Mouse (Mus musculus) forebrain, postnatal 0 days (tissue): ENCODE measurements around the gene Gm20708. TPM values are rescaled to one million over a fixed set of nuclear protein-coding genes. Genes with fewer than 3 reads are reported as not detected.

Experiments used
- ATAC-seq: fragments of 200-750 bp; cut with Nextera tagmentation; 2 replicates; pipeline ENCODE4 v1.8.0; 2017; ENCODE audit warnings: mild to moderate bottlenecking, moderate library complexity
- DNase-seq: peaks from one replicate; pipeline ENCODE4 v3.0.0-alpha.2; 2015
- H3K27ac ChIP-seq: fragments of 300-500 bp; sonication (generic); 2 replicates; pipeline ENCODE4 v1.5.1; 2014; ENCODE audit warnings: low read depth, mild to moderate bottlenecking, antibody characterized with exemption, low read length, moderate library complexity, mixed read lengths
- H3K27me3 ChIP-seq: fragments of 300-500 bp; sonication (generic); 2 replicates; pipeline ENCODE4 v1.6.1; 2014; ENCODE audit warnings: mild to moderate bottlenecking, low read length, mixed read lengths; ENCODE audit not compliant: insufficient read depth
- H3K36me3 ChIP-seq: fragments of 300-500 bp; sonication (generic); 2 replicates; pipeline ENCODE4 v1.6.1; 2014; ENCODE audit warnings: mild to moderate bottlenecking, moderate library complexity; ENCODE audit not compliant: insufficient read depth
- H3K4me1 ChIP-seq: fragments of 300-500 bp; sonication (generic); 2 replicates; pipeline ENCODE4 v1.6.1; 2014; ENCODE audit warnings: antibody characterized with exemption; ENCODE audit not compliant: insufficient read depth
- H3K4me2 ChIP-seq: fragments of 300-500 bp; sonication (generic); 2 replicates; pipeline ENCODE4 v1.6.1; 2014; ENCODE audit warnings: low read depth, mild to moderate bottlenecking, moderate library complexity
- H3K4me3 ChIP-seq: fragments of 300-500 bp; sonication (generic); 2 replicates; pipeline ENCODE4 v1.5.1; 2014; ENCODE audit warnings: low read depth, low read length, mixed read lengths
- H3K9ac ChIP-seq: fragments of 300-500 bp; sonication (generic); 2 replicates; pipeline ENCODE4 v1.6.1; 2014; ENCODE audit warnings: mild to moderate bottlenecking
- H3K9me3 ChIP-seq: fragments of 300-500 bp; sonication (generic); 2 replicates; pipeline ENCODE4 v1.6.1; 2016; ENCODE audit warnings: low read length
- CTCF ChIP-seq: sonication (generic); IDR thresholded peaks from 2 replicates; pipeline ENCODE4 v1.5.1; 2016; ENCODE audit warnings: antibody characterized with exemption, control low read depth, low read depth
- WGBS: fragments of 180-500 bp; shearing (Covaris S2); extraction: QIAGEN DNeasy Blood & Tissue Kit; methylation state at CpG from one replicate; pipeline ENCODE4 v1.1.7; 2014; 5-methylcytosine and 5-hydroxymethylcytosine counted together
- polyA plus RNA-seq: library from polyadenylated mRNA; unstranded; fragments of >200 nt; fragmentation: Nextera tagmentation; extraction: Ambion mirVana; gene quantifications from 2 replicates; pipeline ENCODE4 v1.2.1, GENCODE M21; 2015
- total RNA-seq: library from RNA; depleted of rRNA; stranded (reverse); fragments of >200 nt; gene quantifications from 2 replicates; pipeline ENCODE4 v1.2.3, GENCODE M21; 2014; rRNA removed

Gm20708 gene
- total and polyA plus RNA-seq, 2 experiments from 2014 or later = 1.1 to 2.0 TPM

DNA sequence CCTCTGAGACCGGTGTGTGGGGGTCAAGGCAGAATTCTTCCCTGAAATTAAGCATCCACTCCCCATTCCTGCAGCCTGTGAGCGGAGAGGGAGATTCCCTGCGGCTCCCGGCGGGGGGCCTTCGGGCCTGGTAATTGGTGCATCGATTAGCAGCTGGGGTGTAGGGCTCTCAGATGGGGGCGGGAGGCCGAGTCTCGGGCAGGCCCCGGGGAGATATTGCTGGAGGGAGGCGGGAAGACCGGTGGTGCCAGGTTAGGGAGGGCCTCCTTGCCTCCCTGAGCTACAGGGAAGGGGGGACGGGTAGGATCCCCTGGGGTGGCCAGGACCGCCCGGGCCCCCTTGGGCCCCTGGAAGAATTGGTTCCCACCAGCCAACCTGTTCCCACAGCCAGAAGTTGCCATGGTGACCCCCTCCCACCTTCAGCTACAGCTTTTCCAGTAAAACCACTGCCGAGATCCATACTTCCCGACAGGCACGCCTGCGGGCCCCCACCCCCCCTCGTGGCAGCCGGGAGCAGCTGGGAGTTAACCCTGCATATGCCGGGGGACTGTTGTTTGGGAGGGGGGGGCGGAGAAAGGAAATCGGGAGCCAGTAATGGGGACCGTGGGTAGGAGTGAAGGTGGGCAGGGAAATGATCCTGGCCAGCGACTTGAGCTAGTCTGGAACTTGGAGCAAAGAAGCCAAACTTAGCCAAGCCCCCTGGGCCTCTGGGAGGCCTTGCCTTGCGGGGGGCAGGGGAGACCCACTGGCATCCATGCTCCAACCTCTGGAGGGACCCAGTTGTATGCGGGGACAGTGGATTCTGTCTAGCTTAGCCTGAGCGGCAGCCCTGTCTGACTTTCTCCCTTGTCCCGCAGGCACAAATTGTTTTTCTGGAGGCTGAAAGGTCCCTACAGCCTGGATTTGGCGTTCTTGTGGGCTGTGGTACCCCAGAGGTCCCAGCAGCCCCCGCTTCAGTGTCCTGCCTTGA, 79.7 kb downstream of the Gm20708 start:
- ATAC-seq = peak; percentile 29
- H3K4me2 ChIP-seq = peak overlapping the region; percentile 35
- 4% methylated on average over 32 of the region's 33 CpGs for WGBS
- H3K27ac ChIP-seq = no peak overlapping the region
- DNase-seq = peak; percentile 41
- peak overlapping the region; percentile 11; the same call in 1 of the 2 replicates for H3K4me3 ChIP-seq
- no peaks in the 10 kb centered on the region for H3K9me3 ChIP-seq
- H3K4me1 ChIP-seq = peaks cover 11% of the 10 kb centered on the region
- H3K36me3 ChIP-seq = no peaks in the 10 kb centered on the region
- no peak for TF ChIP-seq CTCF
- peaks cover 17% of the 10 kb centered on the region; the same call in 1 of the 2 replicates for H3K27me3 ChIP-seq
- H3K9ac ChIP-seq = peak overlapping the region; percentile 14; the same call in 1 of the 2 replicates

Other genes with a start within 250 kb of the Gm20708 start
- 56.9 and 71.6 TPM in 2 replicates for gene Tnrc6c, start 155.4 kb upstream of the Gm20708 start, total RNA-seq
- 13.1 and 19.9 TPM in 2 replicates for gene Tnrc6c, start 155.4 kb upstream of the Gm20708 start, polyA plus RNA-seq
- gene Tmc8, start 27.6 kb upstream of the Gm20708 start, total RNA-seq = 2.1 and 6.2 TPM in 2 replicates
- gene Tmc8, start 27.6 kb upstream of the Gm20708 start, polyA plus RNA-seq = 0.44 and 0.59 TPM in 2 replicates
- 2.9 and 4.1 TPM in 2 replicates for gene Tmc6, start 27.5 kb upstream of the Gm20708 start, total RNA-seq
- 2.3 and 3.2 TPM in 2 replicates for gene Tmc6, start 27.5 kb upstream of the Gm20708 start, polyA plus RNA-seq
- gene 6030468B19Rik, start 12.0 kb upstream of the Gm20708 start, total RNA-seq = not detected in 2 replicates
- not detected in 2 replicates for gene 6030468B19Rik, start 12.0 kb upstream of the Gm20708 start, polyA plus RNA-seq
- 11.8 and 16.9 TPM in 2 replicates for gene Syngr2, start within 50 bp of the Gm20708 start, total RNA-seq
- gene Syngr2, start within 50 bp of the Gm20708 start, polyA plus RNA-seq = 14.4 and 15.7 TPM in 2 replicates
- 3.6 and 3.8 TPM in 2 replicates for gene Afmid, start 16.3 kb downstream of the Gm20708 start, total RNA-seq
- gene Afmid, start 16.3 kb downstream of the Gm20708 start, polyA plus RNA-seq = 7.4 and 8.8 TPM in 2 replicates
- gene Tk1, start 16.4 kb downstream of the Gm20708 start, total RNA-seq = 10.3 and 29.8 TPM in 2 replicates
- 11.1 and 12.2 TPM in 2 replicates for gene Tk1, start 16.4 kb downstream of the Gm20708 start, polyA plus RNA-seq
- 5.7 and 6.2 TPM in 2 replicates for gene Birc5, start 39.6 kb downstream of the Gm20708 start, total RNA-seq
- 24.9 and 31.4 TPM in 2 replicates for gene Birc5, start 39.6 kb downstream of the Gm20708 start, polyA plus RNA-seq
- not detected in 2 replicates for gene Tmem235, start 51.1 kb downstream of the Gm20708 start, total RNA-seq
- not detected in 2 replicates for gene Tmem235, start 51.1 kb downstream of the Gm20708 start, polyA plus RNA-seq
- gene Tha1, start 63.8 kb downstream of the Gm20708 start, total RNA-seq = 5.9 and 8.2 TPM in 2 replicates
- gene Tha1, start 63.8 kb downstream of the Gm20708 start, polyA plus RNA-seq = 2.6 and 2.9 TPM in 2 replicates
- 7.8 and 11.0 TPM in 2 replicates for gene Socs3, start 160.4 kb downstream of the Gm20708 start, total RNA-seq
- 6.5 and 8.4 TPM in 2 replicates for gene Socs3, start 160.4 kb downstream of the Gm20708 start, polyA plus RNA-seq
- 55.7 and 63.0 TPM in 2 replicates for gene Pgs1, start 176.6 kb downstream of the Gm20708 start, total RNA-seq
- gene Pgs1, start 176.6 kb downstream of the Gm20708 start, polyA plus RNA-seq = 47.7 and 54.4 TPM in 2 replicates